Mouse (Mus musculus) MEL (cell line): ENCODE measurements around the gene Slc36a3. TPM values are rescaled to one million over a fixed set of nuclear protein-coding genes. Genes with fewer than 3 reads are reported as not detected.

Experiments used
- DNase-seq: peaks from one replicate; pipeline ENCODE4 v3.0.0; 2011; ENCODE audit warnings: low read depth, low spot score
- H3K27ac ChIP-seq: 2 replicates; pipeline ENCODE4 v1.5.1; 2012; ENCODE audit warnings: low read depth, mild to moderate bottlenecking, control low read depth, low read length, moderate library complexity; ENCODE audit not compliant: control insufficient read depth
- H3K27me3 ChIP-seq, 2 experiments: fragments of 150-350 bp in 1 of 2; sonication (generic) in 1 of 2; 2 replicates each; pipeline ENCODE4 v1.6.1; 2012; ENCODE audit warnings: low read length in 2 of 2, mild to moderate bottlenecking in 2 of 2, improper control_type of control experiment in 1 of 2, moderate library complexity in 1 of 2; ENCODE audit not compliant: insufficient read depth in 2 of 2, control insufficient read depth in 1 of 2
- H3K36me3 ChIP-seq, 2 experiments: 2 replicates each; pipeline ENCODE4 v1.6.1; 2012 to 2014; ENCODE audit warnings: low read length in 2 of 2, improper control_type of control experiment in 1 of 2, inconsistent platforms in 1 of 2, mild to moderate bottlenecking in 1 of 2; ENCODE audit not compliant: insufficient read depth in 2 of 2, control insufficient read depth in 1 of 2
- H3K4me1 ChIP-seq, 2 experiments: fragments of 150-350 bp in 1 of 2; sonication (generic) in 1 of 2; 2 replicates each; pipeline ENCODE4 v1.6.1; 2012; ENCODE audit warnings: low read length in 2 of 2, improper control_type of control experiment in 1 of 2, mild to moderate bottlenecking in 1 of 2; ENCODE audit not compliant: insufficient read depth in 2 of 2, control insufficient read depth in 1 of 2
- H3K4me3 ChIP-seq, 2 experiments: fragments of 150-350 bp in 1 of 2; sonication (generic) in 1 of 2; 2 replicates each; pipeline ENCODE4 v1.5.1; 2012; ENCODE audit warnings: low read depth in 2 of 2, low read length in 2 of 2, mild to moderate bottlenecking in 2 of 2, moderate library complexity in 2 of 2, control low read depth in 1 of 2, improper control_type of control experiment in 1 of 2; ENCODE audit not compliant: control insufficient read depth in 1 of 2, insufficient read depth in 1 of 2
- H3K79me2 ChIP-seq: 2 replicates; pipeline ENCODE4 v1.6.1; 2012; ENCODE audit warnings: mild to moderate bottlenecking, low read length, moderate library complexity; ENCODE audit not compliant: control insufficient read depth, poor library complexity, insufficient read depth
- H3K9ac ChIP-seq: 2 replicates; pipeline ENCODE4 v1.6.1; 2012; ENCODE audit warnings: low read depth, mild to moderate bottlenecking, control low read depth, low read length, moderate library complexity; ENCODE audit not compliant: control insufficient read depth, poor library complexity, severe bottlenecking
- H3K9me3 ChIP-seq: fragments of 150-350 bp; sonication (generic); replicated peaks from 2 replicates; pipeline ENCODE4 v1.6.1; 2012; ENCODE audit warnings: mild to moderate bottlenecking, low read length, improper control_type of control experiment, moderate library complexity; ENCODE audit not compliant: insufficient read depth
- BHLHE40 ChIP-seq: IDR thresholded peaks from 2 replicates; pipeline ENCODE4 v1.6.1; 2012; ENCODE audit warnings: low read depth, mild to moderate bottlenecking, inconsistent platforms, low read length, improper control_type of control experiment, borderline replicate concordance
- CHD2 ChIP-seq: IDR thresholded peaks from 2 replicates; pipeline ENCODE4 v1.6.1; 2011; ENCODE audit warnings: low read length, improper control_type of control experiment
- CTCF ChIP-seq, 3 experiments: IDR thresholded peaks in 2 of 3; conservative IDR thresholded peaks in 1 of 3; 2 replicates each; pipeline ENCODE4 v1.5.1; 2011 to 2012; ENCODE audit warnings: low read length in 3 of 3, low read depth in 2 of 3, mild to moderate bottlenecking in 2 of 3, improper control_type of control experiment in 1 of 3, inconsistent platforms in 1 of 3, mixed read lengths in 1 of 3, moderate library complexity in 1 of 3; ENCODE audit not compliant: control insufficient read depth in 1 of 3, insufficient read depth in 1 of 3, poor library complexity in 1 of 3, severe bottlenecking in 1 of 3
- E2F4 ChIP-seq: IDR thresholded peaks from 2 replicates; pipeline ENCODE4 v1.6.1; 2011; ENCODE audit warnings: low read depth, low read length, improper control_type of control experiment, borderline replicate concordance
- GATA1 ChIP-seq: IDR thresholded peaks from 2 replicates; pipeline ENCODE4 v1.6.1; 2011; ENCODE audit warnings: low read depth, low read length, improper control_type of control experiment
- HCFC1 ChIP-seq: IDR thresholded peaks from 2 replicates; pipeline ENCODE4 v1.6.1; 2012; ENCODE audit warnings: low read depth, mild to moderate bottlenecking, inconsistent platforms, low read length, improper control_type of control experiment, moderate library complexity
- JUND ChIP-seq: IDR thresholded peaks from 2 replicates; pipeline ENCODE4 v1.6.1; 2011; ENCODE audit warnings: low read depth, mild to moderate bottlenecking, improper control_type of control experiment, low read length
- MAZ ChIP-seq: IDR thresholded peaks from 2 replicates; pipeline ENCODE4 v1.6.1; 2012; ENCODE audit warnings: low read depth, mild to moderate bottlenecking, inconsistent platforms, low read length, improper control_type of control experiment
- MEF2A ChIP-seq: IDR thresholded peaks from 2 replicates; pipeline ENCODE4 v1.6.1; 2014; ENCODE audit warnings: low read depth, mild to moderate bottlenecking, inconsistent platforms, low read length, improper control_type of control experiment; ENCODE audit not compliant: poor library complexity, insufficient replicate concordance, severe bottlenecking; ENCODE audit errors: extremely low read depth
- MXI1 ChIP-seq: IDR thresholded peaks from 2 replicates; pipeline ENCODE4 v1.6.1; 2011; ENCODE audit warnings: mild to moderate bottlenecking, low read depth, low read length, improper control_type of control experiment
- MYB ChIP-seq: IDR thresholded peaks from 2 replicates; pipeline ENCODE4 v1.6.1; 2011; ENCODE audit warnings: mild to moderate bottlenecking, low read depth, low read length, improper control_type of control experiment
- POLR2AphosphoS2 ChIP-seq: IDR thresholded peaks from 2 replicates; pipeline ENCODE4 v1.6.1; 2011; ENCODE audit warnings: low read length, improper control_type of control experiment
- POLR2AphosphoS5 ChIP-seq: IDR thresholded peaks from 2 replicates; pipeline ENCODE4 v1.6.1; 2012; ENCODE audit warnings: low read depth, borderline replicate concordance, mild to moderate bottlenecking, inconsistent platforms, low read length, moderate library complexity, mixed read lengths
- RAD21 ChIP-seq: IDR thresholded peaks from 2 replicates; pipeline ENCODE4 v1.6.1; 2011; ENCODE audit warnings: mild to moderate bottlenecking, low read depth, low read length, improper control_type of control experiment
- RCOR1 ChIP-seq: IDR thresholded peaks from 2 replicates; pipeline ENCODE4 v1.6.1; 2012; ENCODE audit warnings: low read depth, mild to moderate bottlenecking, inconsistent platforms, low read length, improper control_type of control experiment
- SMC3 ChIP-seq: IDR thresholded peaks from 2 replicates; pipeline ENCODE4 v1.6.1; 2011; ENCODE audit warnings: low read depth, low read length, improper control_type of control experiment
- TAL1 ChIP-seq: IDR thresholded peaks from 2 replicates; pipeline ENCODE4 v1.6.1; 2012; ENCODE audit warnings: mild to moderate bottlenecking, inconsistent platforms, low read length, moderate library complexity, mixed read lengths
- UBTF ChIP-seq: IDR thresholded peaks from 2 replicates; pipeline ENCODE4 v1.6.1; 2012; ENCODE audit warnings: low read depth, mild to moderate bottlenecking, inconsistent platforms, low read length, improper control_type of control experiment, moderate library complexity, borderline replicate concordance; ENCODE audit not compliant: insufficient read depth
- USF2 ChIP-seq, 2 experiments: IDR thresholded peaks; 2 replicates each; pipeline ENCODE4 v1.6.1; 2011 to 2012; ENCODE audit warnings: improper control_type of control experiment in 2 of 2, low read length in 2 of 2, borderline replicate concordance in 1 of 2, inconsistent platforms in 1 of 2, low read depth in 1 of 2, mild to moderate bottlenecking in 1 of 2; ENCODE audit not compliant: insufficient read depth in 1 of 2
- ZC3H11A ChIP-seq: IDR thresholded peaks from 2 replicates; pipeline ENCODE4 v1.6.1; 2012; ENCODE audit warnings: low read depth, mild to moderate bottlenecking, inconsistent platforms, low read length, improper control_type of control experiment
- ZKSCAN1 ChIP-seq: IDR thresholded peaks from 2 replicates; pipeline ENCODE4 v1.6.1; 2012; ENCODE audit warnings: low read depth, mild to moderate bottlenecking, inconsistent platforms, low read length, improper control_type of control experiment, moderate library complexity
- ZNF384 ChIP-seq: IDR thresholded peaks from 2 replicates; pipeline ENCODE4 v1.6.1; 2012; ENCODE audit warnings: low read depth, mild to moderate bottlenecking, inconsistent platforms, low read length, improper control_type of control experiment
- polyA plus RNA-seq, 2 experiments: library from polyadenylated mRNA; stranded (reverse) in 1 of 2; unstranded in 1 of 2; fragments of >175 nt in 1 of 2; fragments of >200 nt in 1 of 2; gene quantifications; 2 replicates each; pipeline versions ENCODE4 v1.2.1 to v1.2.4; 2012; ENCODE audit warnings: low replicate concordance in 2 of 2, low read depth in 1 of 2; ENCODE audit not compliant: insufficient read length in 2 of 2, insufficient read depth in 1 of 2, missing spikeins in 1 of 2
- total RNA-seq: library from RNA; depleted of rRNA; stranded (reverse); fragments of 300-350 nt; gene quantifications from 2 replicates; pipeline ENCODE4 v1.2.3, GENCODE M21; 2012

Gene Slc36a3
- total and polyA plus RNA-seq, 3 experiments, result 0.12 to 0.15 TPM; not detected in 1

DNA sequence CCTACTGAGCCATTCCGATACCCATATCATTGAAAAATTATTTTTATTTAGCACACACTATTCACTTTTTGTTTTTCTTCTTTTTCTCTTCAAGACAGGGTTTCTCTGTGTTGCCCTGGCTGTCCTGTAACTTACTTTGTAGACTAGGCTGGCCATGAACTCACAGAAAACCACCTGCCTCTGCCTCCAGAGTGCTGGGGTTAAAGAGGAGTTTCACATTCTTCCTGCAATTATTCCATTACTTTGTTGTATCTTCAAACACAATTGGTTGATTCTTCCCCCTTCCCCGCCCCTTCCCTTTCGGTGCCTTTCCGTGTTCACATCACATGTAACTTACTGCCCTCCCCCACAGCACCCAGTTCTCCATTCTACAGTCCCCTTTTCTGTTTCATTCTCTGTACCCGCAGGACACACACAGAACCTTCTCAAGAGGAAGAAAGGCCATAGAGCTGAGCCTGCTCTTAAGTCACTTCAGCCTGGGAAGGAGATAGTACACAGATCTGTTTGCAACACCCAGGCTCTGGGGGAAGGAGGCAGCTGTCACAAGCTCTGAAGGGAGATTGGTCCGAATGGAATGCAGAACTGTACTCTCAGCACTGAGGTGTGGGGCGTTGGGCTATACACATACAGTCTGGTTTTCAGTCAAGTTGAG, 38.2 kb downstream of the Slc36a3 start (continued):
- no peak for TF ChIP-seq GATA1
- TF ChIP-seq HCFC1, result peak; percentile 71
- peak; percentile 65; the same call in 1 of the 2 replicates for TF ChIP-seq MAZ
- TF ChIP-seq BHLHE40, result no peak; the same call in 1 of the 2 replicates
- TF ChIP-seq MYB, result no peak
- no peak for TF ChIP-seq ZKSCAN1
- peak; percentile 77 for TF ChIP-seq CHD2
- TF ChIP-seq ZC3H11A, result 0 out of 2 replicates have a peak, but pooled peaks have one; percentile 9
- peak; percentile 20; the same call in 1 of the 2 replicates for TF ChIP-seq ZNF384
- TF ChIP-seq RCOR1, result peak; percentile 53
- TF ChIP-seq UBTF, result no peak
- TF ChIP-seq E2F4, result no peak
- TF ChIP-seq POLR2AphosphoS5, result no peak
- no peak for TF ChIP-seq TAL1
- TF ChIP-seq JUND, result no peak
- no peak for TF ChIP-seq RAD21
- TF ChIP-seq MEF2A, result 0 out of 2 replicates have a peak, but pooled peaks have one; percentile 14
- TF ChIP-seq POLR2AphosphoS2, result peak; percentile 82
- TF ChIP-seq MXI1, result peak; percentile 83
- peak in 1 of 2 experiments; percentile 15; a peak in 1 of 4 replicates for TF ChIP-seq USF2 (IDR thresholded peaks at IDR 0.05; ENCODE audit: borderline replicate concordance in 1 of 2, insufficient read depth in 1 of 2, low read depth in 1 of 2, low read length in 2 of 2)
- no peak for TF ChIP-seq SMC3

- DNase-seq, result no peak
- Histone ChIP-seq H3K27ac (no peak overlapping the region), H3K4me3 (no peak overlapping the region), H3K27me3 (no peaks in the 10 kb centered on the region), H3K9ac (no peak overlapping the region), H3K79me2 (no peaks in the 10 kb centered on the region; the same call in 1 of the 2 replicates), H3K9me3 (no peaks in the 10 kb centered on the region), H3K4me1 (peaks cover 10 to 24% of the 10 kb centered on the region in 2 experiments), H3K36me3 (peaks cover 0 to 9% of the 10 kb centered on the region in 2 experiments; a peak in 2 of 4 replicates)
- TF ChIP-seq UBTF (no peak), POLR2AphosphoS2 (no peak), CHD2 (no peak), RCOR1 (no peak), HCFC1 (no peak), CTCF (IDR thresholded peaks at IDR 0.05 in 2 of 3, conservative IDR thresholded peaks at IDR 0.05 in 1 of 3; ENCODE audit: control insufficient read depth in 1 of 3, insufficient read depth in 1 of 3, low read depth in 2 of 3, low read length in 3 of 3, poor library complexity in 1 of 3, severe bottlenecking in 1 of 3) (no peak)
These were observed 40.8 kb downstream of the Slc36a3 start for GRCm38 (mm10) chr11:55110566-55111169.
